Mouse (Mus musculus): ENCODE results near the gene Txn1. TPM values are rescaled to one million over a fixed set of nuclear protein-coding genes. Genes with fewer than 3 reads are reported as not detected.
A peak's percentile ranks its signal among the peaks of the same experiment; 100 is the strongest.

The Txn1 gene
- polyA plus RNA-seq, 1 experiment from 2014 or later: 401 TPM

GRCm38 (mm10) chr4:57937292-57937691, 18.9 kb downstream of the Txn1 start:
- H3K27ac ChIP-seq: no peak overlapping the region
- peaks cover 1% of the 10 kb centered on the region; the same call in 1 of the 2 replicates for H3K9me3 ChIP-seq
- no peaks in the 10 kb centered on the region for H3K27me3 ChIP-seq
- no peak overlapping the region for H3K4me3 ChIP-seq
- 79% methylated on average over 6 of the region's 6 CpGs for WGBS
- peaks cover 6% of the 10 kb centered on the region; the same call in 1 of the 2 replicates for H3K36me3 ChIP-seq
- no peak overlapping the region for H3K4me2 ChIP-seq (replicated peaks)
- no peak for ATAC-seq (ENCODE audit: low FRiP score, low read depth)
- no peaks in the 10 kb centered on the region for H3K4me1 ChIP-seq
- no peak overlapping the region for H3K9ac ChIP-seq

- WGBS: 79% methylated on average over 5 of the region's 5 CpGs
- no peaks in the 10 kb centered on the region for H3K36me3 ChIP-seq
- ATAC-seq (ENCODE audit: low FRiP score, low read depth): no peak
- H3K9me3 ChIP-seq: peaks cover 4% of the 10 kb centered on the region; the same call in 1 of the 2 replicates
- no peaks in the 10 kb centered on the region for H3K4me1 ChIP-seq
- no peak overlapping the region for H3K9ac ChIP-seq
- H3K4me2 ChIP-seq (replicated peaks): no peak overlapping the region
- H3K27ac ChIP-seq: no peak overlapping the region
- no peaks in the 10 kb centered on the region for H3K27me3 ChIP-seq
- H3K4me3 ChIP-seq: no peak overlapping the region
Measured at GRCm38 (mm10) chr4:57934181-57934580, 22.0 kb downstream of the Txn1 start.

DNA sequence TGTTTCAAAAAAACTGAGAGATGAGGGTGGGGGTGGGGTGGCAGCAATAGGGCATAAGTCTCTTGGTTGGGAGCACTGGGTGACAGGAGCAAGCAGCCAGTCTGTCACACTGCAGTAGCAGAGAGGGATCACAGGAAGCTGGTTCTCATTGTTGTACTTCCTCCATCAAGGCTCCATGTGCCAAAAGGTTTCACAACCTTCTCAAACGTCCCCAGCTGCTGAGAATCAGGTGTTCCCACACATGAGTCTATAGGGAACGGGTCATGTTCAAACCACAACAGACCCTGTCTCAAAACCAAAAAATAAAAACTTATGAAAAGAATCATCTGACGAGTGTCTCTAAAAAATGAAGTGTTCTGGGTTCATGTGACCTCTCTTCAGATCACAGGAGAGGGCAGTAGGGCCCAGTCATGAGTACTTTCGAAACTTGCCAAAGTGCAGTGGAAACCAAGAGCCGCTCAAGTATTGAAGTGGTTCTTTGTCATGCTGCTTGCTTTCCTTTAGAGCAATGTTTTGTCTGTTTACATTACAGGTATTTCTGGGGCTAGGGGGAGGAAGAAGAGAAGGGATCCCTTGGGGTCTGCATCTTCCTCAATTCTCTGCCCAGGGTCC, 25.5 kb downstream of the Txn1 start:
- WGBS: 78% methylated on average over 5 of the region's 5 CpGs
- Histone ChIP-seq H3K4me1 (no peaks in the 10 kb centered on the region), H3K9ac (no peak overlapping the region), H3K27ac (no peak overlapping the region), H3K4me3 (no peak overlapping the region), H3K4me2 (replicated peaks) (no peak overlapping the region), H3K27me3 (no peaks in the 10 kb centered on the region), H3K9me3 (peaks cover 4% of the 10 kb centered on the region; the same call in 1 of the 2 replicates), H3K36me3 (no peaks in the 10 kb centered on the region)
- no peak for ATAC-seq (ENCODE audit: low FRiP score, low read depth)

- Histone ChIP-seq H3K36me3 (no peaks in the 10 kb centered on the region), H3K27ac (no peak overlapping the region), H3K27me3 (no peaks in the 10 kb centered on the region), H3K4me3 (no peak overlapping the region), H3K4me2 (replicated peaks) (no peak overlapping the region), H3K4me1 (0 out of 2 replicates have a peak, but pooled peaks cover 8% of the 10 kb centered on the region), H3K9ac (no peak overlapping the region), H3K9me3 (peaks cover 4% of the 10 kb centered on the region; the same call in 1 of the 2 replicates)
- 19% methylated on average over 3 of the region's 3 CpGs for WGBS
- ATAC-seq (ENCODE audit: low FRiP score, low read depth): no peak
Measured at GRCm38 (mm10) chr4:57927464-57928205, 28.6 kb downstream of the Txn1 start.

DNA sequence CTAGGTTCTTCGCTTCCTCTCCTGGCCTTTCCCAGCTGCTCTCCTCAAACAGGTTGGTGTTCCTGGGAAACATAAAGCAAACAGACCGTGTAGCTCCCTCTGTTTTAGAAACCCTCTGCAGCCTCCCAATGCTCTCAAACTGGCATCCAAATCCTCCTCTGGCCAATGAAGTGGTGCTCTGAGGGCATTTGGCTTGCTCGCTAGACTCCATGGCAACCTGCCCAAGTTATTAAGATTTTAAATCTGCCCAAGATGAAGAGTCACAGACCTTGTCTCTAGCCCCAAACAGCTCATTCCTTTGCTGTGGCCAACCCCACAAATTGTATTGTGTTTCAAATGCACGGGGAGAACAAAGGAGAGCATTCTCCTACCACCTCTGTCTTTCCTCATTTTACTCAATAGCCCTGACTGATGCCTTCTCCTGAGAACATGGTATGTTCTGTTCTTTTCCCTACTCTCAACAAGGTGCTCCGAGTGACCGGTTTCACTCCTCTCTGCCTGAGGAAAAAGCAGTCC, 31.6 kb downstream of the Txn1 start:
- Histone ChIP-seq H3K4me3 (no peak overlapping the region), H3K9ac (no peak overlapping the region), H3K27me3 (no peaks in the 10 kb centered on the region), H3K36me3 (no peaks in the 10 kb centered on the region), H3K4me2 (replicated peaks) (no peak overlapping the region), H3K9me3 (no peaks in the 10 kb centered on the region), H3K27ac (no peak overlapping the region), H3K4me1 (peaks cover 24% of the 10 kb centered on the region)
- WGBS: 70% methylated on average over 6 of the region's 6 CpGs
- no peak for ATAC-seq (ENCODE audit: low FRiP score, low read depth)

GRCm38 (mm10) chr4:57922171-57922570, 34.0 kb downstream of the Txn1 start:
- no peaks in the 10 kb centered on the region for H3K9me3 ChIP-seq
- WGBS: 57% methylated on average over 5 of the region's 5 CpGs
- H3K4me3 ChIP-seq: no peak overlapping the region
- H3K4me2 ChIP-seq (replicated peaks): no peak overlapping the region
- H3K36me3 ChIP-seq: no peaks in the 10 kb centered on the region
- no peak overlapping the region for H3K27ac ChIP-seq
- H3K9ac ChIP-seq: no peak overlapping the region
- peaks cover 28% of the 10 kb centered on the region for H3K4me1 ChIP-seq
- ATAC-seq (ENCODE audit: low FRiP score, low read depth): no peak
- H3K27me3 ChIP-seq: no peaks in the 10 kb centered on the region

DNA sequence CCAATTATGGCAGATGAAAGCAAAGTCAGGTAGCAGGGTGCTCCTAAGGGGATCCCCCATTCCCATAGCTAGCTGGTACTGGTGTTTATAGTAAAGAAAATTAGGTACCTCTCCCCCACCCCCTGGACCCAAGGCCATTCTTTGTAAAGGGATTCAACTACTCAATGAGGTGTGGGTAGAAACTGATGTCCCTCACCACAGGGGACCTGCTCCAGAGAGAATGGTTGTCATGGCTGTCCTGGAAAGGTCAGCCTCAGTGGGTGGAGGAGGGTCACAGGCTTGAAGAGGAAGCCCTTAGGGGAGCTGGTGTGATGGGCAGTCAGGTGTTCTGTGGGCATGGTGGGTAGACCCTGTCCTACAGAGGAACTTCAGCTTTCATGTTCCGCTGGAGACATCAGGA, 35.7 kb downstream of the Txn1 start:
- Histone ChIP-seq H3K4me1 (peaks cover 44% of the 10 kb centered on the region), H3K9me3 (no peaks in the 10 kb centered on the region), H3K36me3 (no peaks in the 10 kb centered on the region), H3K27ac (no peak overlapping the region), H3K4me3 (no peak overlapping the region), H3K9ac (no peak overlapping the region), H3K4me2 (replicated peaks) (no peak overlapping the region), H3K27me3 (peaks cover 2% of the 10 kb centered on the region; the same call in 1 of the 2 replicates)
- WGBS: 91% methylated on average over 1 of the region's 1 CpGs
- ATAC-seq (ENCODE audit: low FRiP score, low read depth): no peak

GRCm38 (mm10) chr4:57919494-57920423, 36.5 kb downstream of the Txn1 start:
- WGBS: 10% methylated on average over 8 of the region's 8 CpGs
- H3K36me3 ChIP-seq: no peaks in the 10 kb centered on the region
- H3K9me3 ChIP-seq: no peaks in the 10 kb centered on the region
- no peak for ATAC-seq (ENCODE audit: low FRiP score, low read depth)
- no peak overlapping the region for H3K9ac ChIP-seq
- no peak overlapping the region for H3K27ac ChIP-seq
- H3K4me1 ChIP-seq: peaks cover 50% of the 10 kb centered on the region
- peaks cover 6% of the 10 kb centered on the region; the same call in 1 of the 2 replicates for H3K27me3 ChIP-seq
- H3K4me2 ChIP-seq (replicated peaks): 0 out of 2 replicates have a peak overlapping the region, but pooled peaks have one; percentile 14
- no peak overlapping the region for H3K4me3 ChIP-seq

- H3K36me3 ChIP-seq: no peaks in the 10 kb centered on the region
- peak overlapping the region; percentile 49 for H3K4me2 ChIP-seq (replicated peaks)
- peaks cover 47% of the 10 kb centered on the region for H3K4me1 ChIP-seq
- ATAC-seq (ENCODE audit: low FRiP score, low read depth): no peak
- no peak overlapping the region; the same call in 1 of the 2 replicates for H3K9ac ChIP-seq
- H3K27me3 ChIP-seq: peaks cover 6% of the 10 kb centered on the region; the same call in 1 of the 2 replicates
- H3K9me3 ChIP-seq: peaks cover 4% of the 10 kb centered on the region; the same call in 1 of the 2 replicates
- 42% methylated on average over 4 of the region's 4 CpGs for WGBS
- H3K27ac ChIP-seq: no peak overlapping the region
- H3K4me3 ChIP-seq: no peak overlapping the region
Measured at GRCm38 (mm10) chr4:57916711-57917110, 39.5 kb downstream of the Txn1 start.

- ATAC-seq (ENCODE audit: low FRiP score, low read depth): no peak
- Histone ChIP-seq H3K36me3 (no peaks in the 10 kb centered on the region), H3K9me3 (peaks cover 4% of the 10 kb centered on the region; the same call in 1 of the 2 replicates), H3K4me3 (peak within 1 kb of the TSS; percentile 5; the same call in 1 of the 2 replicates), H3K27ac (no peak within 1 kb of the TSS), H3K27me3 (peaks cover 6% of the 10 kb centered on the region; the same call in 1 of the 2 replicates), H3K4me1 (peaks cover 47% of the 10 kb centered on the region), H3K4me2 (replicated peaks) (peak within 1 kb of the TSS; percentile 49), H3K9ac (no peak within 1 kb of the TSS; the same call in 1 of the 2 replicates)
- 8% methylated on average over 9 of the region's 9 CpGs for WGBS
Measured at GRCm38 (mm10) chr4:57916201-57916661, 40.0 kb downstream of the Txn1 start, which contains the start of gene D630039A03Rik. Gene D630039A03Rik, minus strand, starts transcription at chr4:57916297.

GRCm38 (mm10) chr4:57915216-57915965, 40.8 kb downstream of the Txn1 start:
- Histone ChIP-seq H3K27ac (no peak overlapping the region), H3K9me3 (peaks cover 4% of the 10 kb centered on the region; the same call in 1 of the 2 replicates), H3K4me3 (peak overlapping the region; percentile 5; the same call in 1 of the 2 replicates), H3K9ac (no peak overlapping the region), H3K4me2 (replicated peaks) (peak overlapping the region; percentile 49), H3K4me1 (peaks cover 45% of the 10 kb centered on the region), H3K27me3 (peaks cover 6% of the 10 kb centered on the region; the same call in 1 of the 2 replicates), H3K36me3 (no peaks in the 10 kb centered on the region)
- no peak for ATAC-seq (ENCODE audit: low FRiP score, low read depth)
- 38% methylated on average over 17 of the region's 17 CpGs for WGBS

Data from limb, embryonic 13.5 days (tissue).